Mouse (Mus musculus) forebrain, embryonic 14.5 days (tissue): Measurements from ENCODE around the gene Carf. TPM values are rescaled to one million over a fixed set of nuclear protein-coding genes. Genes with fewer than 3 reads are reported as not detected.

Source experiments
- ATAC-seq: fragments of 200-750 bp; cut with Nextera tagmentation; 2 replicates; pipeline ENCODE4 v1.8.0; 2017; ENCODE audit warnings: mild to moderate bottlenecking, moderate library complexity
- DNase-seq: peaks from one replicate; pipeline ENCODE4 v3.0.0-alpha.2; 2015; ENCODE audit warnings: low spot score
- H3K27ac ChIP-seq: fragments of 300-500 bp; sonication (generic); 2 replicates; pipeline ENCODE4 v1.5.1; 2014; ENCODE audit warnings: low read depth, mild to moderate bottlenecking, control low read depth, low read length, moderate library complexity
- H3K27me3 ChIP-seq: fragments of 300-500 bp; sonication (generic); replicated peaks from 2 replicates; pipeline ENCODE4 v1.6.1; 2014; ENCODE audit warnings: low read length, control low read depth, mixed read lengths; ENCODE audit not compliant: control insufficient read depth, insufficient read depth
- H3K36me3 ChIP-seq: fragments of 300-500 bp; sonication (generic); 2 replicates; pipeline ENCODE4 v1.6.1; 2014; ENCODE audit warnings: low read length, control low read depth; ENCODE audit not compliant: control insufficient read depth, insufficient read depth
- H3K4me1 ChIP-seq: fragments of 300-500 bp; sonication (generic); 2 replicates; pipeline ENCODE4 v1.6.1; 2014; ENCODE audit warnings: antibody characterized with exemption, low read length, control low read depth; ENCODE audit not compliant: control insufficient read depth, insufficient read depth
- H3K4me2 ChIP-seq: fragments of 300-500 bp; sonication (generic); 2 replicates; pipeline ENCODE4 v1.6.1; 2014; ENCODE audit warnings: mild to moderate bottlenecking, control low read depth, low read length
- H3K4me3 ChIP-seq: fragments of 300-500 bp; sonication (generic); 2 replicates; pipeline ENCODE4 v1.5.1; 2014; ENCODE audit warnings: low read depth, low read length, control low read depth
- H3K9ac ChIP-seq: fragments of 300-500 bp; sonication (generic); 2 replicates; pipeline ENCODE4 v1.6.1; 2014; ENCODE audit warnings: mild to moderate bottlenecking, low read length, control low read depth, moderate library complexity
- H3K9me3 ChIP-seq: fragments of 300-500 bp; sonication (generic); replicated peaks from 2 replicates; pipeline ENCODE4 v1.6.1; 2016; ENCODE audit warnings: low read length, control low read depth, mixed read lengths; ENCODE audit not compliant: control insufficient read depth
- WGBS: fragments of 180-500 bp; shearing (Covaris S2); extraction: QIAGEN DNeasy Blood & Tissue Kit; methylation state at CpG from one replicate; pipeline ENCODE4 v1.1.7; 2014; 5-methylcytosine and 5-hydroxymethylcytosine counted together
- polyA plus RNA-seq: library from polyadenylated mRNA; unstranded; fragments of >200 nt; fragmentation: Nextera tagmentation; extraction: Ambion mirVana; gene quantifications from 2 replicates; pipeline ENCODE4 v1.2.1, GENCODE M21; 2014

Carf gene
- polyA plus RNA-seq, 1 experiment from 2014 or later: 6.1 TPM

DNA sequence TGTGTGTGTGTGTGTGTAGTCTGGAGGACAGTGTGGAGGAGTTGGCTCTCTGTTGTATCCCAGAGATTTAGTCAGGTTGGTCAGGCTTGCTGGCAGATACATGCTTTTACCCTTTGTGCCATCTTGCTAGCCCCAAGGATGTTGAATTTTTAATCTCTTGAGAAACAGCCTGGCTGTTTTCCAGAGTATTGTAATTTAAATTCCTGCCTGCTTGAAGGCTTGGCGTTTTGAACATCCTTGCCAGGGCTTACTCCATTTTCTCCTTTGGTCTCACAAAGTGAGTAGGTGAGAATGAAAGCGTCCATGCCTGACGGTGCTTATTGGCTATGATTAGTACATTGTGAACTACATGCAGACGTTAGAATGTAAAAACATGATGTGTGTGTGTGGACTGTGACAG, 101.0 kb downstream of the Carf start:
- Histone ChIP-seq H3K27me3 (no peaks in the 10 kb centered on the region), H3K9me3 (no peaks in the 10 kb centered on the region), H3K4me1 (no peaks in the 10 kb centered on the region), H3K4me3 (no peak overlapping the region), H3K27ac (no peak overlapping the region), H3K9ac (no peak overlapping the region), H3K36me3 (peaks cover 30% of the 10 kb centered on the region), H3K4me2 (no peak overlapping the region)
- WGBS: 47% methylated on average over 4 of the region's 4 CpGs
- ATAC-seq (no peak), DNase-seq (peak; percentile 1)

Other genes with a start within 250 kb of the Carf start
- 24.2 and 28.4 TPM in 2 replicates for gene Fam117b, start 185.2 kb upstream of the Carf start, polyA plus RNA-seq
- 21.5 and 22.7 TPM in 2 replicates for gene Ica1l, start 55.1 kb upstream of the Carf start, polyA plus RNA-seq
- 45.2 and 52.4 TPM in 2 replicates for gene Wdr12, start 398 bp downstream of the Carf start, polyA plus RNA-seq
- gene Nbeal1, start 82.4 kb downstream of the Carf start, polyA plus RNA-seq: 6.5 and 9.4 TPM in 2 replicates
- gene Cyp20a1, start 245.1 kb downstream of the Carf start, polyA plus RNA-seq: 3.3 and 3.6 TPM in 2 replicates